Mouse (Mus musculus): Measurements from ENCODE around the gene Foxred2.
A peak's percentile ranks its signal among the peaks of the same experiment; 100 is the strongest.

Gene Foxred2

GRCm38 (mm10) chr15:77945711-77946110, 10.8 kb downstream of the Foxred2 start:
- no peak for DNase-seq (ENCODE audit: low read depth)

GRCm38 (mm10) chr15:77941563-77941962, 15.0 kb downstream of the Foxred2 start:
- DNase-seq (ENCODE audit: low read depth) = no peak

GRCm38 (mm10) chr15:77938516-77938915, 18.0 kb downstream of the Foxred2 start:
- no peak for DNase-seq (ENCODE audit: low read depth)

- DNase-seq (ENCODE audit: low read depth) = no peak
Observed at GRCm38 (mm10) chr15:77935673-77936375, 20.7 kb downstream of the Foxred2 start.

- no peak for DNase-seq (ENCODE audit: low read depth)
Observed at GRCm38 (mm10) chr15:77934968-77935367, 21.6 kb downstream of the Foxred2 start.

GRCm38 (mm10) chr15:77934326-77934725, 22.2 kb downstream of the Foxred2 start:
- DNase-seq (ENCODE audit: low read depth) = no peak

GRCm38 (mm10) chr15:77933770-77934169, 22.8 kb downstream of the Foxred2 start:
- DNase-seq (ENCODE audit: low read depth) = peak; percentile 89

GRCm38 (mm10) chr15:77933222-77933621, 23.3 kb downstream of the Foxred2 start:
- DNase-seq (ENCODE audit: low read depth) = no peak

GRCm38 (mm10) chr15:77931689-77932016, 24.9 kb downstream of the Foxred2 start:
- peak; percentile 66 for DNase-seq (ENCODE audit: low read depth)

GRCm38 (mm10) chr15:77930986-77931688, 25.4 kb downstream of the Foxred2 start:
- no peak for DNase-seq (ENCODE audit: low read depth)

GRCm38 (mm10) chr15:77929804-77930203, 26.7 kb downstream of the Foxred2 start:
- no peak for DNase-seq (ENCODE audit: low read depth)

- DNase-seq (ENCODE audit: low read depth) = peak; percentile 99
Observed at GRCm38 (mm10) chr15:77928673-77929331, 27.7 kb downstream of the Foxred2 start, which contains the start of gene Txn2. Gene Txn2, minus strand, starts transcription at chr15:77929006.

GRCm38 (mm10) chr15:77928091-77928490, 28.4 kb downstream of the Foxred2 start:
- DNase-seq (ENCODE audit: low read depth) = no peak

- no peak for DNase-seq (ENCODE audit: low read depth)
Observed at GRCm38 (mm10) chr15:77926921-77927320, 29.6 kb downstream of the Foxred2 start.

- DNase-seq (ENCODE audit: low read depth) = no peak
Observed at GRCm38 (mm10) chr15:77925195-77925594, 31.3 kb downstream of the Foxred2 start.

- DNase-seq (ENCODE audit: low read depth) = no peak
Observed at GRCm38 (mm10) chr15:77923267-77924035, 33.1 kb downstream of the Foxred2 start.

GRCm38 (mm10) chr15:77922710-77923109, 33.8 kb downstream of the Foxred2 start:
- no peak for DNase-seq (ENCODE audit: low read depth)

GRCm38 (mm10) chr15:77921636-77922035, 34.9 kb downstream of the Foxred2 start:
- DNase-seq (ENCODE audit: low read depth) = no peak

GRCm38 (mm10) chr15:77920511-77921462, 35.7 kb downstream of the Foxred2 start:
- DNase-seq (ENCODE audit: low read depth) = no peak

GRCm38 (mm10) chr15:77919441-77919840, 37.1 kb downstream of the Foxred2 start:
- no peak for DNase-seq (ENCODE audit: low read depth)
